Mouse (Mus musculus) spleen, adult 2 months (tissue): Measurements from ENCODE around the gene Pygl.

ENCODE experiments used
- CTCF ChIP-seq: fragments of 200-500 bp; IDR thresholded peaks from 2 replicates; pipeline ENCODE4 v1.5.1; 2011; ENCODE audit warnings: mild to moderate bottlenecking, inconsistent platforms; ENCODE audit not compliant: insufficient read depth, insufficient read length, insufficient replicate concordance; ENCODE audit errors: extremely low read depth
- POLR2A ChIP-seq: fragments of 200-500 bp; IDR thresholded peaks from 2 replicates; pipeline ENCODE4 v1.6.1; 2011; ENCODE audit warnings: low read depth, low read length, inconsistent platforms

DNA sequence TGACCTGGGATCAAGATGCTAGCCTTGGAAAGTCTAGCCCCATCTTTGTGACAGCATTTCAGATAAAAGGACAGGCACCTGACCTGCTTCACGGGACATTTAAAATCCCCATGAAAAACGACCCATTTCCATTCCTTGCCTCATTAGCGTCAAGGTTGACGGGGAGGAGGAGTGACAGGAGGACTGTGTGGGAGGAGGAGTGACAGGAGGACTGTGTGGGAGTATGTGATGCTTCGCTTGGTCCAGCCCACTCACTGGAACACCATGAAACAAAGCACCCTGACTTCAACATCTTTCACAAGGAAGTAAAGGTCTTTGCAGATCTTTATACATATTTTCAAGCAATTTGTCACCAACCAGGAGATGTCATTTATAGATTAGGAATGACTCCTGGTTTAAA, 23.1 kb downstream of the Pygl start:
- no peak for TF ChIP-seq POLR2A
- no peak for TF ChIP-seq CTCF
